Mouse (Mus musculus): ENCODE results near the gene Kcnk12.

Kcnk12 gene

DNA sequence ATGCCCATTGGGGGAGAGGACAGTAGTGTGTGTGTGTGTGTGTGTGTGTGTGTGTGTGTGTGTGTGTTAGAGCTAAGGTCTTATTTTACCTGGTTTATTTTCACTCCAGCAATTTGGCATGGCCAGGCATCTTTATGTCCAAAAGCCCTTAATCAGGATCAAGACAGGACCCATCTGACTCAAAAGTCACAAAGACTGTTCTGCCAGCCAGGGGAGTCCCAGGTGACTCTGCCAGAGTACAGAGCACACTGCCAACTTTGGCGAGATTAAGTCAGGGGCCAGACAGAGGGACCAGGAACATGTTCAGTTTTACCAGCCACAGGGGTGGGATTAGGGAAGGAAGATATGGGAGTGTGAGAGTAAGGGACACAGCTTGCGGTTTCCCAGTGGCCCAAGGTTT lies 12.9 kb downstream of the Kcnk12 start:
- DNase-seq, result peak; percentile 51

DNA sequence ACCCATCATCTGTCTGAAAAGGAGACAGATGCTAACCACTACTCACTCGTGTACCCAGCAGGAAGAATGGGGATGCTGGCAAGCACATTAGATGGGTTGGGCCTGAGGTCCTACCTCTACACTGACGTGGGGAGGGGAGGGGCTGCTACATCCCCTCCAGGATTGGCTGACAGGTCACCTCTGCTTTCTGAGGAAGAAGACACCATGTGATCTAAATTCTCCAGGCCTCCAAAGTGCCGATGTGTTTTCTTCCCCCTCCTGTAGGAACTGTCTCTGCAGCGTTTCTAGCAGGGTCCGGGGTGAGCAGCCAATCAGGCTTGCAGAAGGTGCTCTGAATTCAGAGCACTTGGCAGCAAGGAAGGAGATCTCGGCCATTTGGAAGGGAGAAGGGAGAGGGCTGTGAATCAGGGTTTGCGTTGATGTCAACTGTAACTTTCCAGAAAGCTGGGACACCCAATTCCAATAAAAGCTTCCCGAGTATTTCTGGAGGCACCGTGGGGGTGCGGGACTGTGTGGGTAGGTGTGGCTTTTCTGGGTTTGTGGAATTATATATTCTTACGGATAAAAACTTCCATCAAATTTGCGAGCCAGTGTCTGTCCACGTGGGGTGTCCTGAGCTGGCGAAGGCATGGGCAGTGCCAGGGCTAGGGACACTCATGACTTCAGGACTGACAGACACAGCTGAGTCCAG lies 13.5 kb downstream of the Kcnk12 start:
- peak; percentile 72 for DNase-seq

DNA sequence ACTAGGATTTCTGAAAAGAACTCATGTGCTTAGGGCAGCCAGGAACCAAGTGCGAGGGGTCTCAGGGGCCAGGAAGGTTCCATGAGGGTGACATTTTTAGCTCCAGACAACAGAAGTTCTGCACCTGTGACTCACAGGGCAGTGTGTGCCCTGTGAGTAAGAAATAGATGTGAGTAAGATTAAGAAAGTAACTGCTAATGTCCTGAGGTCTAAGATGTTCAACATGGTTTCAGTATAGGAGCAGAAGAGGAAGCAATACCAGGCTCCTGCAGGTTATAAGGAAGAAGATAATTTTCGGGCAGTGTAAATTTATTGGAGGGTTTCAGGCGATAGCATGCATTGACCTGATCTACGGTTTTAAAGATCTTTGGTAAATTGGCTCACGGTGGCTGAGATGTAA lies 16.6 kb downstream of the Kcnk12 start:
- DNase-seq, result no peak

DNA sequence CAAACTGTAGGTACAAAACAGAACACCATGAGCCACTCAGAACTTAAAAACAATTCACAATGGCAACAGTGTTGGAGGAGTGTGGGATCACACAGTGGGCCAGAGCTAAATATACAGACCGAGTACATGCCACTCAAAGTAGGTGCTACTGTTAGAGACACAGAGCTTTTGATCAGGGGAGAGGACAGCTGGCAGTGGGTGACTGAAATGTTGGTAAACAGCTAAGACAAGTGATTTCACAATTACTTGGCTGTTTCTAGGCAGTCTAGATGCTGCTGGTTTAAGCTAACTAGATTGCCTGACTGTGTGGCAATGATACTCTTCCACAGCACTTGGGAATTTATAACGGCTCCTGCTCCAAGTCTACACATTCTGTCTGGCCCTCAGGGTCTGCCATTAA lies 17.6 kb downstream of the Kcnk12 start:
- DNase-seq, result peak; percentile 9

DNA sequence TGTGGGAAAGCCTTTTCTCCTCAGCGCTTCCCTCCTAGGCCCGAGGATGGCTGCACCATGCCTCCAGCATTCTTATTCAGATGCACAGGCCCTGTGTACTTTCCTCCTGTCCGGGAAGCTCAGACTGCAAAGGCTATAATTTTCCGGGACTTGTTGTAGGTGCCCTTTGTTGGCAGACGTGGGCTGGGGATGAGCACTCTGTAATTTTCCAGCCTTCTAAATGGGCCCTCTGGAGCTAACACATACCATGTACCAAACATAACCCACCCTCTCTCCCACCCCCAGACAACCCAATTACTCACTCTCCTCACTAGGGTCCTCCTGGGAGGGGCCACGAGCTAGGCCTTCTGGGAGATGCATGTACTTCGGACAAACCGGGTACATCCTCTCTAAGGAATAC lies 22.8 kb downstream of the Kcnk12 start:
- no peak for DNase-seq

DNA sequence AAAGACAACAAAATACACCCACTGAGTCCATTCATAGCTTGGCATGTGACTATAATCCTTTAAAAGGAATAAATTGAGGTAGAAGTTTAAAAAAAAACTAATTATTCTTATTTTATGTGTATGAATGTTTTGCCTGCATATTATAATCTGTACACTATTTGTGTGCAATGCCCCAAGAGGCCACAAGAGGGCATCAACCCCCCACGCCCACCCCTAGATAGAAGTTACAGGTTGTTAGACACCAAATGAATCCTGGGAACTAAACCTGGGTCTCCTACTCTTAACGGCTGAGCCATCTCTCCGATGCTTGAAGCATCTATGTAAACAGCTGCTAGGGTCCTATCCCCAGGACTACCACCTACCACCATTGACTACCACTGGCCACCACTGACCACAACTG lies 24.6 kb downstream of the Kcnk12 start:
- DNase-seq, result no peak

DNA sequence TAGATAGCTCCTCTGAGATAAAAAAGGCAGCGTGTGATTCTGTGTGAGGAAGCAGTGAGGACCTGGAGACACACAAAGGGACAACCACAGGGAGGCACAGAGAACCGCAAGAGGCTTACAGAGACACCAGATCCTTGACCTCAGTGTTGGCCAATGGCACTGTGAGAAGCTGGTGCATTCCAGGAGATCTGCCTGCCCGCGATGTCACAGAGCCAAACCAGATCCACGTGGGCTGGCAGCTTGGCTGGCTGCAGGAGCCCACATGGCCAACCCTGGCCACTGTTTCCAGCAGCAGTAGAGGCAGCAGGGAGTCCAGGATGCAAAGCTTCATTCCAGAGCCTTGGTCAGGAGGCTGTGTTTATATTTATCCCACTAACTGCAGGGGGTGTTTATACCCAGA lies 27.0 kb downstream of the Kcnk12 start:
- DNase-seq, result peak; percentile 97

DNA sequence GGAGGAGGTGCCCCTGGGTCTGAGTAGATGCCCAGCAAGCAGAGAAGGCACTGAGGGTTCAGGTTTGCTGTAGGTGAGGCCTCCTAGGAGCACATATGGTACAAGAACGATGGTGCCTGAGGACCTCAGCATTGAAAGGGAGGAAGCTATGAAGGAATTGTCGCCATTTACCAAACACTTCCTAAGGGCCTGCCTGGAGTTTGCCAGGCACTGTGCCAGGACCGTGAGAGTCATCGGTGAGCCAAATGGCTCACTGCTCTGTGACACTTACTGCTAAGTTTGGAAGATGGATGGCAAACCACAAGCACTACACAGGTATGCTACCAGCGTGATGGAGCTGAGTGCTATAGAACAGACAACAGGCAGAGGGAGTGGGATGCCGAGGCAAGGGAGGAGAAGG lies 30.9 kb downstream of the Kcnk12 start:
- no peak for DNase-seq

DNA sequence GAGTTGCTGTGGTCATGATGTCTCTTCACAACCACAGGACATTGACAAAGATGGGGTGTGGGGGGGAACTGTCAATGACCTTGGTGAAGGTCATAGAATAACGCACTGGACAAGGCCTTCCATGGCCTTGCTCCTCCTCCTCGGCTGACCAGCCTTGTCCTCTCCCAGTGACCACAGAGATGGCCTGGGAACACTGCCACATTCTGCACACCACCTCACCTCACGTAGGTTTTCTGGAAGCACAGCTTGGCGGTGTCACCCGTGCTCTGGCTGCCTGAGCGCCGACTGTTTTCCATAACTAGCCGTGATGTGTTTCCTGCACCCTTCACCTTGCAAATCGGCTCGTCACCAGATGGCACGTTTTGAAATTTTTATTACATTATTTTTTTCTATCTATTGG lies 32.8 kb downstream of the Kcnk12 start:
- no peak for DNase-seq

DNA sequence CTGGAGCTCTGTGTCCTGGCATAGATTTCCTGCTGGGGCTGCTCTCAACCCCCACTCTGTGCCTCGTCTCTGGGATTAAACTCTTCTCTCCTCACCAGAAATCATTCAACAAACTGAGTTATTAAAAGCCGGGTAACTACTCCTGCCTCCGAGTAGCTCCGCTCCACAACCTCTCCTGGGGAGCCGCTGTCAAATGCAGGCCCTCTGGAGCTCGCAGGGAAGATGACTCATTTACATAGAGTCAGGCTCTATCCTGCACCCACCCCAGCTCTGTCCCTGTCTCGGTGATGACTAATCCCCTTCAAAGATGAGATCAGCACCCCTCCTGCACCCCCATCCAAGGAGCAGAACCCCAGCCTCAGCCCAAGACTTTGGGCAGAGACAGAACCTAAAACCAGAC lies 34.6 kb downstream of the Kcnk12 start:
- DNase-seq, result no peak

DNA sequence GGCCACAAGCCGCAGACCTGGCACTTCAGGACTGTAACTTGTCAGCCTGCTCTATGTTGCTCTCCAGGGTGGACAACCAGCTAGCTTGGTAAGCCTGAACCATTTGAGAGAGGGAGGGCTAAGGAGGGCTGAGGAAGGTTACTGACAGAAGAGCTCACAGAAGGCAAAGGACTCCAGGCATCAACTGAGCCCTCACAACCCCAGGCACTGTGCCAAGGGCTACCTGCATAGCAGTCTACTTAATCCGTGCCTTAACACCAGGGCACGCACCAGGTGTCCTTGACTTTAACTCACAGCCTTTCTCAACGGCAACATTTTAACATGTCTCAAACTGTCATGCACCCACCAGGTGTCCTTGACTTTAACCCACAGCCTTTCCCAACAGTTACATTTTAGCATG lies 37.5 kb downstream of the Kcnk12 start:
- peak; percentile 69 for DNase-seq

DNA sequence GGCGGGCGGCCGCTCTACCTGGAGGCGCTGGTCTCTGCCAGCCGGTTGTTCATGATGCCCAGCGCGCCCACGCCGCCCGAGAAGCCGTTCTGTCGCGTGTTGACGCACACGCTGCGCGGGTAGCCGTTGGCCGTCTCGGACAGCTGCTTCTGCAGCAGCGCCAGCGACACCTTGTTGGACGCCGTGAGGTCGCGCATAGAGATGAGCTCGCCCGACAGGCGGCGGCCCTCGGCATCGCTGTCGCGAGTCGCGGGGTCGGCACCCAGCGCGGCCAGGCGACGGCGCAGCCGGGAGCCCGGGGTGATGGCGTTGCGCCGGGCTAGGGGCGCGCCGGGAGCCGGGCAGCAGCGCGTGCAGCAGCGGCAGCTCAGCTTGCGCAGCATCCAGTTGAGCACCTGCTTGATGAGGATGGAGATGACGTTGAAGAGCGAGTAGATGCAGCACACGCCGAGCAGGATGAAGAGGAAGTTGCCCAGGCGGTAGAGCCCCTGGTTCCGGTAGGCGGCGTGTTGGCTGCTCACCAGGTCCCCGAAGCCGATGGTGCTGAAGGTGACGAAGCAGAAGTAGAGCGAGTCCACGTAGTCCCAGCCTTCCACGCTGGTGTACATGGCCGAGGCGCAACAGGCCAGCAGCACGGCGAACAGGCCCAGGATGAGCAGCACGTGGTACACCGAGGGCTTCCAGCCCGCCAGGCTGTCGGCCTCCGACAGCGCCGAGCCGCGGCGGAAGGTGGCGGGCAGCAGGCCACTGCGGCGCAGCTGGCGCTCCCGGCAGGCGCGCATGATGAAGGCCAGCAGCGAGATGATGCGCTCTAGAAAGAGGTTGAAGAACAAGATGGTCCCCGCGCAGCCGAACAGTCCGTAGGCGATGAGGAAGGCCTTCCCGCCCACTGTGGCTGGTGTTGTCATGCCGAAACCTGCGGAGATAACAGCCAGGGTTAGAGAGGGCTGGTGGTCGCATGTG lies 51.6 kb downstream of the Kcnk12 start:
- peak; percentile 76 for DNase-seq

DNA sequence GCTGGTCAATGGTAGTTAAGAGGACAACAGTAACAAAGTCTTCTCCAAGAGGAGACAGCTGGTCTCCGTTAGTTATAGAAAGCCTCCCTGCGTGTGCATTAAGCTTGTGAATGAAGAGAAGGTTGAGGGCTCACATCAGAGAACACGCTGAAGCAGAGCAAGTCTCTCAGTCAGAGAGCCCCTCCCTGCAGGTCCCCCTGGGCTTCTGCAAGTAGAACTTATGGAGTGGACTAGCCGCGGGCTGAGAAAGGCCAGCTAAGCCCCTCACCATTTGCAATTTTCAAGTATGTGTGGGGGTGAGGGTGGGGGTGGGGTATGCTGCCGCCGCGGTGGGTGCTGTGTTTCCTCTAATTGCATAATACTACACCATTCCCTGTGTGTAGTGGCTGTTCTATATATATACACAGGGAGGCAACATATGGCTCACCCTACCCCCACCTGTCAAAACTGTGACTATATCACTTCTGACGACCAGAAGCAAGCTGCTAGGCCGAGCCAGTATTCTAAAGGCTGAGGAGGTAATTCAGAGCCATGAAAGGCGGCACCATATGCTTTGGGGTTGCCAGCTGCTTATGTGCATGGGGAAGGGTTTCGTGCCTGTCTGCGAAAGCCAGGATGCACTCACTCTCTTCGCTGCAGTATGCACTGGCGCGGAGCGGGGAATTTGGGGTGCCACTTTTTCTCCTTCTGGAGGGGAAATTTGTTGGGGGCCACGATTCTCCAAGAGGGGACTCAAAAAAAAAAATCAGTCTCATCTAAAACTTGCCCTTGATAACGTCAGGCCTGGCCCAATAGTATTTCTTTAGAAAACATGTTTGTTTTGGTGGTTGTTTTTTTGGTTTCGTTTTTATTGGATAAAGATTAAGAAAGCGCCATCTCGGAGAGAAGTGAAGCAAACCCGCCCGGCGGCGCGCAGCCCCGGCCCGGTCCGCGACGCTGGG lies 52.5 kb downstream of the Kcnk12 start:
- peak; percentile 81 for DNase-seq

DNA sequence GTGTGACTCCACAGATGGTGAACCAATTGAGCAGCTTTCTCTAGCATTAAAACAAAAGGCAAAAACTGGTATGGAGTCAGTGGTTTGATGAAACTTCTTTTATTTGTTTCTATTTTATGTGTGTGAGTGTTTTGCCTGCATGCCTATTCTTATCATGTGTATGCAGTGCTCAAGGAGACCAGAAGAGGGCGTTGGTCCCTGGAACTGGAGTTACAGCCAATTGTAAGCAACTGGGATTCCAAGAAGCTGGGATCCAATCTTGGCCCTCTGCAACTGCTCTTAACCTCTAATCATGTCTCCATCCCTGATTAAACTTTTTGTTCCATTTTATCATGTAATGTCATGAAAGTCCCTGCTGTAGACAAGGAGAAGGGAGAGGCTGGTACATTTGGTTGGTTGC lies 58.0 kb downstream of the Kcnk12 start:
- no peak for DNase-seq

DNA sequence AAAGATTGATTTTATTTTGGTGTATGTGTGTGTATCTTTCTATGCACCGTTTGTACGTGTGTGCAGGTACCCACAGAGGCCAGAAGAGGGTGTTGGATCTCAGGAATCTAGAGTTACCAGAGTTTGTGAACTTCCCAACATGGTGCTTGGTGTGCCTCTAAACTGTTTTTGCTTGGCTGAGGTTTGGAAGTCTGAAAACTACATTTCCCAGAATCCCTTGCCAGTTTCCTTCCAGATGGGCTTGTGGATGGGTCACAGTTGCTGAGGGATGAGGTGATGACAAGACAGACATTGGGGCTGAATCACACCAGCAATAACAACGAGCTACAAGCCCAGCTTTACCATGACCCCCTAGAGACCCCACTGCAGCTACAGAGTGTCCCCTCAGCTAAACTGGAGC lies 60.6 kb downstream of the Kcnk12 start:
- DNase-seq, result no peak

DNA sequence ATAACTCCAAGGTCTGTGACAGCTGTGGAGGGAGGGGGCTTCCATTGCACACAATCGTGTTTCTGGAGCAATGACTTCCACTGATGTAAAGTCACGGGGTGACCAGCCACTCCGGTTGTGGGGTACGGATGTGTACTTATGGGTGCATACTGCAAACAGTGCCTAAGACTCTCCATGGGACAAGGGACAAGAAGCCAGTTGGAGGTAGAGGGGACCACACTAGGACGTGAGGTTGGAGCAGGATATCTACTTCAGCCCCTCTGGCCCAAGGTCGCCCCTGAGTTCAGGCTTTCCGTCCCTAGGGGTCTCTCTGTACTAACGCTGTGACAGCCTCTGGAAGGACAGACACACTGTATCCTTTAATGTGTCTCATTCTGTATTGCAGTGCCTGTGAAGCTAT lies 63.3 kb downstream of the Kcnk12 start:
- no peak for DNase-seq

DNA sequence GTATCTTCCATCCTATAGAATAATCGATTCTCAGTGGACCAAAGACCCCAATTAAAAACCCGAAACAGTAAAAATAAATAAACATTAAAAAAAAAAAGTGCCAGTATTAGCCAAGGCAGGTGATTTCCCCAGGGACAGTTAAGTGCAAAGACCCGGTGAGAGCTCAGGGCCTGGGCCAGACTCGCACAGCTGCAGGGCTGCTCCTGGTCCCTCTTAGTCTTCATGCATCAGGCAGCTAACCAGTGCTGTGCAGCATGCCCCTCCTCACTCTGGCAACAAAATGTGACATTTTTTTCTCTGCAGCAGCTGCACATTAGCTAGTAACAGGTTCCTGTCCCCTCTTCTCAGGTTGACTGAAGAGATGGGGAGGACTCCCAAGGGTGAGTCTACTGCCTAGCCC lies 65.8 kb downstream of the Kcnk12 start:
- no peak for DNase-seq

DNA sequence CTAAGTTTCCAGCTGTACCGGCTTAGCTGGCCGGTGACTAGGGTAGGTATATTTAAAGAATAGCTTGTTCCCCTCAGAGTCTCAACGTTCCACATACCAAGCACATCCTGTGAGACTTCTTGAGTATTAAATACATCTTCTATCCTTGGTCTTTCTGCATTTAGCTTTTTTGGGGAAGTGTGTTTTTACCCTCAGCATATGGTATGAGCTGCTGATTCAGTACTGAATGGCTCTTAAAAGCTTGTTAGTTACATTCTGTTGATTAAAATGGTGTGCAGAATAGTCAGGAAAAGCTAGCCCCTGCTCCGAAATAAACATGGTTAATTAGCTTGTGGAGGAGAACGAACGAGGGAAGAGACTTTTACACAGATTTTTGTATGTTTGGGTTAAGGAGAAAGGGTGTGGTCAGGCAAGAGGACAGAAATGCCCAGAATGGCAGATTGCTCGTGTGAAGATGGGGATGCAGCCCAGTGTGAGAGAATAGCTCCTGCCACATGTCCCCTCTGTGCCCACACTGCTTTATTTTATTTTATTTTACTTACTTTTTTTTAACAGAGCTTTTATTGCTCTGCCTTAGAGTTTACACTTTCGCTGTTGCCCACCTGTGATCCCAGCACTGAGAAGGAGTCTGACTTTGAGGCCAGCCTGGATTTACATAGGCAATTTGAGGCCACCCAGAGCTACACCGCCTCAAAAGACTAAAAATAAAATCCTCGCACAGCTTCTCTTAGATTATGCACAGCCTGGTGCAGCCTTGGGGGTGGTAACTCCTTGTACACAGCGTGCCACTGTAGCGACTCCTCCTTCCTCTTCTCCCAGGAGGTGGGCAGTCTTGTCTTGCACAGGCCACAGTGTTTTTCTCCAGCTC lies 71.1 kb downstream of the Kcnk12 start:
- DNase-seq, result no peak

DNA sequence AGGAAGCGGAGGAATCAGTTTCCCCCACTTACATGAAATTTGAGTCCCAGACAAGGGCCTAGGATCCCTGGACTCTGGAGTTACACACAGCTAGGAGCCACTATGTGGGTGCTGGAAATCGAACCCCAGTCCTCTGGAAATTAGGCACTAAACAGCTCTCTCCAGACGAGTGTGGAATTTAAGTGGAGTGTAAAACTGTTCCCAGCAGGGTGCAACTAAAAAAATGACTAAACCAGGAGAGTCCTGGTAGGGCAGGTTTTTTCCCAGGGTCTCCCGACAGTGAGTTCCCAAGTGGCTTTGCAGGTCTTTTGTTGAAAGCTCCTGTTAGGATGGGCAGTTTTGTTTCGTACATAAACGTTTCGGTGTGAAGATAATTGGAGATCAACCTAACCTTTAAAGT lies 73.1 kb downstream of the Kcnk12 start:
- DNase-seq, result no peak

DNA sequence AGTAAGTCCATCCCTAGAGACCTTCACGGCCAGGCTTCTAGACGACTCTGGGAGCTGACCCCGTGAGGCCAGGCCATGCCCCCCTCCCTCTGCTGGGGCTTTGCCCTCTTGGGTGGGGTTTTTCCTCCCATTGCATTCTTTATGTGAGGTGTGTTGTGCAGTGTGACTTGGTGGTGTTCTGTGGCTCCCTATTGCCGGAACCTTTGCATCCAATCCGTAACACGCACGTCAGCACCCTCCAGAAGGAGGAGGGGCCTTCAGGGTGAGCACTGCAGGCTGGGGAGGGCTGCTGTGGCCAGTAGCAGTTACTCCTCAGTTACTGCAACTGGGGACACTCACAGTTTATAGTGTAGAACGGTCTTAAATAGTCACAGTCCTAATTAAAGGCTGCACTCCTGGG lies 97.7 kb downstream of the Kcnk12 start:
- DNase-seq, result no peak

DNA sequence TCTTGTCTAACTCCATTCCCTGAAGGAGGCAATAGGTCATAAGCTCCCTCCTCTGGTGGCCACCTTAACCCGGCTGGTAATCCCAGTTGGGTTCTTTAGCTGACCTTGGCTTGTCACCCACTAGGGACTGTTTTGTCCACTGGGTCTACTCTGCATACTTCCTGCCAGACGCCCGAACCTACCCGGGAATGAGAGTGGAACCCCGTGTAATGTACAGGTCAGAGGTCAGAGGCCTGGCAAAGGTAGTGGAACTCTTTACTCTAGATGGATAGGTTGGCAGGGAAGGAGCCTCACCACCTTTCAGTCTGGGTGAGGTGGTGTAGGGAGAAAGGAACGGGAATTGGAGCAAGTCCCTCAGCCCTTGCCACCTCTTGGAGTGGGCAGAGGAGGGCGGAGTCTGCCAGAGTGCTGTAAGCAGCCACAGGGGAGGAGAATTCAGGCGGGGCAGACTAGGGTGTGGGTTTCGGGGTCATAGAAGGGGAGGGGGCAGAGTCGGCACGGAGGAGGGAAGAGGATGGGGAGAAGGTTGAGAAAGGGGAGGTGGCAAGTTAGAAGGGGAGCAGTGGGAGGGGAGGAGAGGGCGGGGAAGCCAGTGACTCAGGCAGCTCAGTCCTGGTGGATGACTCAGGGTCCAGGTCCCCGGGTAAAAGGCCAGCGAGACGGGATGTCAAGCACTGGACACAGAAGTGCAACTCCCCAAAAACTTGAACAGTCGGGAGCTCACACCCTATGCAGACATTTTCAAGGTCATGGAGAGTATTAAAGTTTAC lies 98.6 kb downstream of the Kcnk12 start:
- no peak for DNase-seq
